Mouse (Mus musculus) ES-E14 (cell line): Measurements from ENCODE around the gene Mtcl1. TPM values are rescaled to one million over a fixed set of nuclear protein-coding genes. Genes with fewer than 3 reads are reported as not detected.

Experiments used
- DNase-seq: peaks from one replicate; pipeline ENCODE4 v3.0.0-alpha.2; 2013; ENCODE audit warnings: low read depth, low spot score
- H3K27ac ChIP-seq: 2 replicates; pipeline ENCODE4 v1.5.1; 2012; ENCODE audit warnings: low read depth, mild to moderate bottlenecking, low read length, moderate library complexity, mixed read lengths; ENCODE audit not compliant: poor library complexity, insufficient read depth, severe bottlenecking
- H3K36me3 ChIP-seq: 2 replicates; pipeline ENCODE4 v1.6.1; 2012; ENCODE audit warnings: mild to moderate bottlenecking, low read length, moderate library complexity, mixed read lengths; ENCODE audit not compliant: control insufficient read depth, poor library complexity, insufficient read depth, severe bottlenecking
- H3K4me1 ChIP-seq, 2 experiments: fragments of 150-350 bp in 1 of 2; sonication (generic) in 1 of 2; 2 replicates each; pipeline ENCODE4 v1.6.1; 2012; ENCODE audit warnings: low read length in 2 of 2, mild to moderate bottlenecking in 1 of 2, mixed read lengths in 1 of 2; ENCODE audit not compliant: control insufficient read depth in 2 of 2, insufficient read depth in 2 of 2, poor library complexity in 1 of 2
- H3K4me3 ChIP-seq, 2 experiments: fragments of 150-350 bp in 1 of 2; sonication (generic) in 1 of 2; 2 replicates each; pipeline ENCODE4 v1.5.1; 2012; ENCODE audit warnings: low read length in 2 of 2, low read depth in 1 of 2, mild to moderate bottlenecking in 1 of 2, mixed read lengths in 1 of 2; ENCODE audit not compliant: insufficient read depth in 1 of 2, poor library complexity in 1 of 2, severe bottlenecking in 1 of 2
- H3K9ac ChIP-seq: 2 replicates; pipeline ENCODE4 v1.6.1; 2012; ENCODE audit warnings: low read depth, mild to moderate bottlenecking, low read length, mixed read lengths; ENCODE audit not compliant: poor library complexity, insufficient read depth, severe bottlenecking
- H3K9me3 ChIP-seq: fragments of 150-350 bp; sonication (generic); 2 replicates; pipeline ENCODE4 v1.6.1; 2012; ENCODE audit warnings: low read depth, mild to moderate bottlenecking, low read length; ENCODE audit not compliant: control insufficient read depth, insufficient read depth
- CHD2 ChIP-seq: IDR thresholded peaks from 2 replicates; pipeline ENCODE4 v1.6.1; 2014; ENCODE audit warnings: mild to moderate bottlenecking, low read depth, low read length, inconsistent platforms
- HCFC1 ChIP-seq: IDR thresholded peaks from 2 replicates; pipeline ENCODE4 v1.6.1; 2012; ENCODE audit warnings: low read length, inconsistent platforms, borderline replicate concordance; ENCODE audit not compliant: insufficient read depth
- MAFK ChIP-seq: IDR thresholded peaks from 2 replicates; pipeline ENCODE4 v1.6.1; 2014; ENCODE audit warnings: mild to moderate bottlenecking, low read depth, low read length, inconsistent platforms; ENCODE audit not compliant: insufficient read depth
- ZC3H11A ChIP-seq: IDR thresholded peaks from 2 replicates; pipeline ENCODE4 v1.6.1; 2012; ENCODE audit warnings: low read depth, mild to moderate bottlenecking, inconsistent platforms, low read length, borderline replicate concordance
- ZNF384 ChIP-seq: IDR thresholded peaks from 2 replicates; pipeline ENCODE4 v1.6.1; 2012; ENCODE audit warnings: low read depth, low read length, inconsistent platforms
- in situ Hi-C, 2 experiments: fragments of 600-800 bp; cut with MboI; formaldehyde crosslinking; loops; one replicate each; pipeline ENCODE4 v1.15.1; 2025; ENCODE audit warnings: low sequenced_read_pairs in 2 of 2, inconsistent platforms in 1 of 2; ENCODE audit not compliant: unreplicated experiment in 2 of 2
- total RNA-seq: library from RNA; depleted of rRNA; stranded (reverse); fragments of 300-350 nt; gene quantifications from 2 replicates; pipeline ENCODE4 v1.2.3, GENCODE M21; 2012

Gene Mtcl1
- total RNA-seq, 1 experiment, result 75.8 TPM

DNA sequence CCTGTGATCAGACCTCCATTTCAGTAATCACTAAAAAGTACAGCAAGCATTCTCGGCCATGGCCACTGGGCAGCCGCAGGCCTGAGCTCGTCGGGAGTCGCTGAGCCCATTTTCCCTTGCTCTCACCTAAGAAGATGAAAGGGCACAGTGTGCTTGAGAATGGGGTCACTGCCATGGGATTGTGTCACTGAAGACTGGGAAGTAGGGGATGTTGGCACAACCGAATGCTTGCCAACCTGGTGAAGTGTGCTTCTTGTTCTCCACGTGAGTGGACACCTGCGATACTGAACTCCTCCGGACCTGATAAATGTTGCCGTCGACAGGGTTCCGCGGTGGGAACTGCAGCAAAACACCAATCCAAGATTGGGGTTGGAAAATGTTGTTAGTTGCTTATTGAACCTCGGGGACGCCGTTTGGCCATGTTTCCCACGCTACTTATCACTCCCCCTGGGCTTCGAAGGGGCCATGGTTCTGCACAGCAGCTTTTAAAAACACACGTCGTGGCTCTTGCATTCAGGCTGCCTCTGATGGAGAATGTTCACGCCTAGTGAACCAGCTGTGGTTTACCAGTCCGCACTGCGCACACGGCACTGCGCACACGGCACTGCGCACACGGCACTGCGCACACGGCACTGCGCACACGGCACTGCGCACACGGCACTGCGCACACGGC is 85.6 kb downstream of the Mtcl1 start:
- in situ Hi-C loops, result no loop called here
- H3K9ac ChIP-seq, result peak overlapping the region; percentile 74
- no peaks in the 10 kb centered on the region for H3K9me3 ChIP-seq
- no peak for DNase-seq
- H3K27ac ChIP-seq, result peak overlapping the region; percentile 16; the same call in 1 of the 2 replicates
- peaks cover 0 to 4% of the 10 kb centered on the region in 2 experiments; a peak in 2 of 4 replicates for H3K4me1 ChIP-seq
- peak overlapping the region; percentile 56 to 62 for H3K4me3 ChIP-seq
- peaks cover 28% of the 10 kb centered on the region for H3K36me3 ChIP-seq
- no peak for TF ChIP-seq MAFK
- no peak for TF ChIP-seq ZNF384
- TF ChIP-seq HCFC1, result no peak
- TF ChIP-seq ZC3H11A, result no peak
- TF ChIP-seq CHD2, result no peak

DNA sequence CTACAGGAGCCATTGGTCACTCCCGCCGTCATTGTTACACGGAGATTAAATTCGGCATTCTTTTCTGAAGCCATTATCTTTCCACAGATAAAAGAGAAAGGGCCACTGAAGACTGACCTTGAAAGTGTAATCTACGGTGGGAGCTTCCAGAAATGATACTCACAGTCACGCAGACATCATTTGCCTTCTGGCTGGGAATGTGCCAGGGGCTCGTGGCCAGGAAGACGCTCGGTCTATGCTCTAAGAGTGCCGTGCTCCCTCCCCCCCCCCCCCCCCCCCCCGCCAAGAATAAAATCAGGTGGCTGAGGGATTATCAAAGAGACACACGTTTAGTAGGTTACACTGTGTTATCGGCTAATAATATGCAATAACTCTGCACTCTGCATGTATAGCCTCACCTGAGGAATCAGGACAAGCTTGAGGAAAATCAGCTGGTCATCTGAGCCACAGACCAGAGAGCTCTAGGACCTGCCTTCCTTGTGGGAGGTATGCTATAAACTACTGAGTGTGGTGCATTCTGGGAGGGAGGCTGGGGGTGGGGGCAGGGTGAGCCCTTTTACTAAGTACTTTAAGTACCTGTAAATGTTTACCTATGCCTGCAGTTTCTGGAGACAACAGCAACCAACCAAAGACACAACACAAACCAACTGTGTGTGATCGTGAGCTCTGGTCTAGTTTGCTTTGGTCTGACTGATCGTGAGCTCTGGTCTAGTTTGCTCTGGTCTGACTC is 87.1 kb downstream of the Mtcl1 start:
- Histone ChIP-seq H3K36me3 (peaks cover 26% of the 10 kb centered on the region), H3K27ac (no peak overlapping the region)
- no peak for TF ChIP-seq ZC3H11A
- no peak for TF ChIP-seq HCFC1

GRCm38 (mm10) chr17:66358026-66358978 is 91.2 kb downstream of the Mtcl1 start:
- peaks cover 0 to 1% of the 10 kb centered on the region in 2 experiments; a peak in 1 of 4 replicates for H3K4me1 ChIP-seq
- H3K4me3 ChIP-seq, result peak overlapping the region; percentile 9 to 47; a peak in 1 of 4 replicates
- peaks cover 32% of the 10 kb centered on the region for H3K36me3 ChIP-seq
- no peak for DNase-seq
- no peaks in the 10 kb centered on the region for H3K9me3 ChIP-seq
- no peak for TF ChIP-seq ZNF384
- H3K27ac ChIP-seq, result no peak overlapping the region
- in situ Hi-C loops, result no loop called here
- 0 out of 2 replicates have a peak overlapping the region, but pooled peaks have one; percentile 22 for H3K9ac ChIP-seq

More for the DNA sequence above, 87.1 kb downstream of the Mtcl1 start:
- Histone ChIP-seq H3K4me3 (peak overlapping the region in 1 of 2 experiments; percentile 21; a peak in 1 of 4 replicates), H3K9me3 (no peaks in the 10 kb centered on the region), H3K9ac (no peak overlapping the region; the same call in 1 of the 2 replicates), H3K4me1 (peaks cover 0 to 6% of the 10 kb centered on the region in 2 experiments; a peak in 2 of 4 replicates)
- in situ Hi-C loops, result no loop called here
- DNase-seq, result no peak

DNA sequence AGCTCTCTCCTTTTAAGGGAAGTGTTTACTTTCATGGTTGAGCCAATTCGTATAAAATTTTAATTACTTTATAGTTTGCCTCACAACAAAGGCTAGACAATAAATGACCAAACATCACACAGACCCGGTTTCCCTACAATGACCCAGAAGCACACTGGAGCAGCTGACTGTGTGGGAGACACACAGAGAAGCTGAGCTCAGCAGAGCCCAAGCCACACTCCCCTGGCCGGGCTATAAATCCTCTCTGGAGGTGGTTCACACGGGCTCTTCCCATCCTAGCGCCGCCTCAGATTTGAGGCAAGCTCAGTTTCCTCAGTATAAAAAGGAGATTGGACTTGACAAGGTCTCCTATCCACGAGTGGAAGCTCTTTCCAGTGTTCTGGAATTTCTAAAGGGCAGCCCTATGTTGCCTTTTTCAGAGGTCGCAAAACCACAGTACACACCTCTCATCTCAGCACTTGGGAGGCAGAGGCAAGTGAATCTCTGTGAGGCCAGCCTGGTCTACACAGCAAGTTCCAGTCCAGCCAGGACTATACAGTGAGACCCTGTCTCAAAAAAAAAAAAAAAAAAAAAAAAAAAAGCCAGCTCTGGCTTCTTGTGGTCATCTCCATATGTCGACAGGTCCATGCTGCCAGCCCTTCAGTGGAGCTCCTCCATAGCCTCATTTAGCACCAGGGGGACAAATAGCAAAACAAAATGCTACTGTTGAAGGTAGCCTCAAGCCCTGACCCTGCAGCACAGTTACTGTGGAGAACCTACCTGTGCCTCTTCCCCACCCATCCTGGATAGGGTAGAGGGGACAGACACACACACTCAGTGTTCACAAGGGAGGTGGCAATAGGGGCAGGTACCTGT is 92.2 kb downstream of the Mtcl1 start:
- in situ Hi-C loops, result no loop called here
- H3K4me1 ChIP-seq, result peaks cover 0 to 1% of the 10 kb centered on the region in 2 experiments; a peak in 1 of 4 replicates
- H3K4me3 ChIP-seq, result no peak overlapping the region
- H3K9ac ChIP-seq, result no peak overlapping the region
- no peak for DNase-seq
- H3K36me3 ChIP-seq, result peaks cover 37% of the 10 kb centered on the region
- H3K27ac ChIP-seq, result no peak overlapping the region
- no peaks in the 10 kb centered on the region for H3K9me3 ChIP-seq
- no peak for TF ChIP-seq MAFK
- TF ChIP-seq ZNF384, result no peak
- TF ChIP-seq ZC3H11A, result no peak
- TF ChIP-seq CHD2, result no peak
- TF ChIP-seq HCFC1, result no peak
